Mouse (Mus musculus): ENCODE results near the gene Mst1.

Mst1 gene

GRCm38 (mm10) chr9:108128248-108128647 lies 48.0 kb downstream of the Mst1 start:
- no peak for DNase-seq (ENCODE audit: extremely low read depth, low read depth, low spot score)

- no peak for DNase-seq (ENCODE audit: extremely low read depth, low read depth, low spot score)
Measured at GRCm38 (mm10) chr9:108129042-108129948, 49.1 kb downstream of the Mst1 start.

GRCm38 (mm10) chr9:108131502-108131901 lies 51.3 kb downstream of the Mst1 start:
- DNase-seq (ENCODE audit: extremely low read depth, low read depth, low spot score): no peak

- DNase-seq (ENCODE audit: extremely low read depth, low read depth, low spot score): no peak
Measured at GRCm38 (mm10) chr9:108132373-108132772, 52.1 kb downstream of the Mst1 start.

- DNase-seq (ENCODE audit: extremely low read depth, low read depth, low spot score): no peak
Measured at GRCm38 (mm10) chr9:108133478-108133877, 53.2 kb downstream of the Mst1 start.

Data from fat pad, adult 2 months (tissue).